Comparison of ENCODE assay signal across 19 mouse cellular contexts in genomic region chr5:149135455-149136354, GRCm38 (mm10). TPM values are rescaled to one million over a fixed set of nuclear protein-coding genes. Genes with fewer than 3 reads are reported as not detected.
DNase-seq lines count a peak whose midpoint lies in the region; ATAC-seq and TF ChIP-seq lines count a peak whose summit lies in the region.
"Had no signal": no experiment of that assay in that cellular context is flagged by ENCODE, and none has a peak within 500 bp of the region (broad histone marks: within the 10 kb centered on the region; RNA-seq: fewer than 3 reads in every experiment).

No protein-coding gene starts in this region.

- H3K4me3 ChIP-seq in liver, embryonic 14.5 days (ENCODE audit: insufficient read depth in 1 of 2, low read depth in 2 of 2, low read length in 2 of 2), result no peak overlapping the region
- no peak overlapping the region for H3K4me3 ChIP-seq in intestine, postnatal 0 days (ENCODE audit: low read depth, low read length)
- H3K4me3 ChIP-seq: hindbrain, embryonic 15.5 days; limb, embryonic 15.5 days; myocyte had no signal

- H3K9ac ChIP-seq in liver, embryonic 14.5 days (replicated peaks), result peak overlapping the region; percentile 54
- no peak overlapping the region for H3K9ac ChIP-seq in intestine, postnatal 0 days (ENCODE audit: low read depth, low read length)
- H3K9ac ChIP-seq: hindbrain, embryonic 15.5 days; limb, embryonic 15.5 days had no signal

- ATAC-seq in liver, embryonic 14.5 days (ENCODE audit: insufficient read depth), result no peak
- ATAC-seq in intestine, postnatal 0 days, result no peak
- ATAC-seq in monocyte, adult 5-6 weeks (replicated peaks; ENCODE audit: insufficient number of reproducible peaks, low FRiP score, low TSS enrichment, poor library complexity, severe bottlenecking), result no peak

- WGBS in liver, embryonic 14.5 days (ENCODE audit: insufficient replicate concordance), result 61% methylated on average over 10 of the region's 10 CpGs
- 83% methylated on average over 10 of the region's 10 CpGs for WGBS in intestine, postnatal 0 days

- no peaks in the 10 kb centered on the region for H3K36me3 ChIP-seq in liver, embryonic 14.5 days (replicated peaks; ENCODE audit: control insufficient read depth, insufficient read depth, low read depth)
- H3K36me3 ChIP-seq in intestine, postnatal 0 days (ENCODE audit: control insufficient read depth, insufficient read depth), result no peaks in the 10 kb centered on the region
- H3K36me3 ChIP-seq: hindbrain, embryonic 15.5 days; limb, embryonic 15.5 days had no signal

- DNase-seq in adrenal gland, postnatal 10 days, result peak; percentile 59
- DNase-seq in adrenal gland, postnatal 36 days, result no peak
- DNase-seq in thymus, postnatal 0 days (ENCODE audit: low spot score), result peak; percentile 28
- DNase-seq in thymus, postnatal 10 days (ENCODE audit: low spot score in 2 of 2), result no peak
- no peak for DNase-seq in liver, embryonic 14.5 days (ENCODE audit: low read depth in 3 of 3, low spot score in 3 of 3)
- DNase-seq in embryo, embryonic 9.5 days (ENCODE audit: extremely low spot score), result no peak
- DNase-seq: cerebellum, postnatal 14 days; gastrocnemius, postnatal 14 days; kidney, adult 11 months; kidney, postnatal 10 days; layer of hippocampus, adult 9-11 months had no signal

- no peak for TF ChIP-seq EP300 in liver, embryonic 14.5 days (IDR thresholded peaks at IDR 0.05; ENCODE audit: low read depth)

- no peaks in the 10 kb centered on the region for H3K9me3 ChIP-seq in liver, embryonic 14.5 days (ENCODE audit: control insufficient read depth, low read length)
- H3K9me3 ChIP-seq in intestine, postnatal 0 days (ENCODE audit: control insufficient read depth), result no peaks in the 10 kb centered on the region
- H3K9me3 ChIP-seq: hindbrain, embryonic 15.5 days; limb, embryonic 15.5 days had no signal

- H3K4me2 ChIP-seq in liver, embryonic 14.5 days (ENCODE audit: low read depth), result peak overlapping the region; percentile 53
- H3K4me2 ChIP-seq in intestine, postnatal 0 days (replicated peaks; ENCODE audit: low read depth), result no peak overlapping the region
- H3K4me2 ChIP-seq: hindbrain, embryonic 15.5 days; limb, embryonic 15.5 days; midbrain, embryonic 11.5 days had no signal

- TF ChIP-seq CTCF in liver, embryonic 14.5 days (IDR thresholded peaks at IDR 0.05; ENCODE audit: low read depth), result no peak; the same call in 1 of the 2 replicates
- TF ChIP-seq CTCF in intestine, postnatal 0 days (IDR thresholded peaks at IDR 0.05; ENCODE audit: low read depth), result no peak

- H3K4me1 ChIP-seq in liver, embryonic 14.5 days (replicated peaks; ENCODE audit: control insufficient read depth in 2 of 2, insufficient read depth in 2 of 2, low read length in 1 of 2), result peaks cover 31 to 36% of the 10 kb centered on the region in 2 experiments
- H3K4me1 ChIP-seq in intestine, postnatal 0 days (replicated peaks; ENCODE audit: control insufficient read depth, insufficient read depth, low read length), result no peaks in the 10 kb centered on the region
- H3K4me1 ChIP-seq: hindbrain, embryonic 15.5 days had no signal

- no peaks in the 10 kb centered on the region for H3K27me3 ChIP-seq in liver, embryonic 14.5 days (ENCODE audit: control insufficient read depth, insufficient read depth, low read length)
- H3K27me3 ChIP-seq in intestine, postnatal 0 days (replicated peaks; ENCODE audit: control insufficient read depth, insufficient read depth, low read length), result no peaks in the 10 kb centered on the region
- H3K27me3 ChIP-seq: hindbrain, embryonic 15.5 days; limb, embryonic 15.5 days; Patski had no signal

- peak overlapping the region; percentile 74 for H3K27ac ChIP-seq in liver, embryonic 14.5 days
- H3K27ac ChIP-seq in intestine, postnatal 0 days (ENCODE audit: low read depth, low read length), result no peak overlapping the region
- H3K27ac ChIP-seq: hindbrain, embryonic 15.5 days; limb, embryonic 15.5 days; stomach, postnatal 0 days had no signal

RNA-seq across cellular contexts. Expression of gene Uspl1, which starts 48.4 kb away (rescaled TPM):
- 10 to 100 TPM; 29.1 to 30.9 TPM for total RNA-seq in adrenal gland, postnatal 10 days (2021)
- total RNA-seq in adrenal gland, postnatal 36 days (2021), result 10 to 100 TPM; 29.9 to 40.6 TPM
- 77.0 and 78.9 TPM in 2 replicates for polyA plus RNA-seq in thymus, postnatal 0 days (2015; fragmentation: Nextera tagmentation; extraction: Ambion mirVana)
- polyA plus RNA-seq in liver, embryonic 14.5 days (2012; rRNA removed), result 6.8 and 8.9 TPM in 2 replicates
- 18.6 and 22.8 TPM in 2 replicates for polyA plus RNA-seq in liver, embryonic 14.5 days (2014; fragmentation: Nextera tagmentation; extraction: Ambion mirVana)
- polyA plus RNA-seq in intestine, postnatal 0 days (2015; fragmentation: Nextera tagmentation; extraction: Ambion mirVana), result 16.9 and 17.5 TPM in 2 replicates
- total RNA-seq in monocyte, adult 5-6 weeks (2017), result 55.5 to 70.2 TPM (median 59.1 TPM) in 3 replicates

RNA-seq across cellular contexts. Expression of gene Hmgb1, which starts 48.6 kb away (rescaled TPM):
- total RNA-seq in adrenal gland, postnatal 10 days (2021), result 100 to 1,000 TPM; 186 to 230 TPM
- 100 to 1,000 TPM; 141 to 161 TPM for total RNA-seq in adrenal gland, postnatal 36 days (2021)
- 2,611 and 2,714 TPM in 2 replicates for polyA plus RNA-seq in thymus, postnatal 0 days (2015; fragmentation: Nextera tagmentation; extraction: Ambion mirVana)
- polyA plus RNA-seq in liver, embryonic 14.5 days (2012; rRNA removed), result 63.4 and 176 TPM in 2 replicates
- polyA plus RNA-seq in liver, embryonic 14.5 days (2014; fragmentation: Nextera tagmentation; extraction: Ambion mirVana), result 553 and 555 TPM in 2 replicates
- 516 and 565 TPM in 2 replicates for polyA plus RNA-seq in intestine, postnatal 0 days (2015; fragmentation: Nextera tagmentation; extraction: Ambion mirVana)
- 536 to 650 TPM (median 623 TPM) in 3 replicates for total RNA-seq in monocyte, adult 5-6 weeks (2017)

Comparison
In these comparisons a context has a peak if more than half of its experiments do, and no peak if none do; other contexts are left out.
1. DNase-seq: peak in adrenal gland, postnatal 10 days (single experiment) and thymus, postnatal 0 days (single experiment); none in adrenal gland, postnatal 36 days (0 of 2), thymus, postnatal 10 days (0 of 2), liver, embryonic 14.5 days (0 of 3) and embryo, embryonic 9.5 days (single experiment).